8 mouse cellular contexts compared by ENCODE assay signal in the genomic region with DNA sequence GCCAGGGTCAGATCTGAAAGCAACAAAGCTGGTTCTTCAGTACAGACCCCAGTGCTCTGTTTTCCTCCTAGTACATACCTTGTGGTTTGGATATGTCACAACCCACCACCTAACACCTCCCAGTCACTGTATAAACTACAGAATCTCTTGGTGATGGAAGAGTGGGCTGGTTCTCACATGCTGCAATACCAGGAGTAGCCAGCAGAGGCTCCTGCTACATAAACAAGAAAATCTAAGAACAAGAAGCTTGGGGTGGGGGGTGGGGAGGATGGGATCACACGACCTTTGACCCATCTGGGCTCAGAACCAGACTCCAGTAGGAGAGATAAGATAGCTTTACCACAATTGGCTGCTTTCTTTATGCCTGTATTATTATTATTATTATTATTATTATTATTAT. TPM values are rescaled to one million over a fixed set of nuclear protein-coding genes. Genes with fewer than 3 reads are reported as not detected.
DNase-seq lines count a peak whose midpoint lies in the region; ATAC-seq and TF ChIP-seq lines count a peak whose summit lies in the region.
"Had no signal": no experiment of that assay in that cellular context is flagged by ENCODE, and none has a peak within 500 bp of the region (broad histone marks: within the 10 kb centered on the region; RNA-seq: fewer than 3 reads in every experiment).

No protein-coding gene starts in this region.

- H3K9me3 ChIP-seq in G1E (replicated peaks), result no peaks in the 10 kb centered on the region
- H3K9me3 ChIP-seq: limb, embryonic 13.5 days had no signal

- intact Hi-C loops in left cerebral cortex, postnatal 14 days (cut with DNase I), result no loop called here
- intact Hi-C loops in heart, postnatal 25 days (cut with DNase I), result no loop called here

- no peaks in the 10 kb centered on the region for H3K36me3 ChIP-seq in G1E (replicated peaks)
- H3K36me3 ChIP-seq: limb, embryonic 13.5 days had no signal

- peak; percentile 72 for TF ChIP-seq CTCF in G1E (IDR thresholded peaks at IDR 0.05; ENCODE audit: low read depth, low read length)
- TF ChIP-seq CTCF in brain, embryonic 14.5 days (IDR thresholded peaks at IDR 0.05; ENCODE audit: borderline replicate concordance, extremely low read depth, insufficient read depth, insufficient read length), result peak; percentile 44; the same call in 1 of the 2 replicates

- H3K27me3 ChIP-seq in G1E (ENCODE audit: insufficient read depth, low read length), result no peaks in the 10 kb centered on the region
- H3K27me3 ChIP-seq: limb, embryonic 13.5 days had no signal

- no peak overlapping the region for H3K4me3 ChIP-seq in G1E (ENCODE audit: low read depth, low read length)
- H3K4me3 ChIP-seq: limb, embryonic 13.5 days had no signal

- no peak for ATAC-seq in G1E (ENCODE audit: extremely low read depth, insufficient number of reproducible peaks, low FRiP score, poor library complexity, severe bottlenecking)
- ATAC-seq in megakaryocyte progenitor cell, adult 5-6 weeks (replicated peaks; ENCODE audit: poor library complexity), result peak; percentile 48; the same call in 1 of the 2 replicates

- DNase-seq in left cerebral cortex, postnatal 14 days (ENCODE audit: low spot score in 2 of 2), result peak; percentile 21 to 43
- DNase-seq in left cerebral cortex, adult 11 months (ENCODE audit: low spot score), result no peak
- peak; percentile 16 for DNase-seq in G1E (ENCODE audit: low spot score)
- peak; percentile 17 for DNase-seq in brain, embryonic 14.5 days (ENCODE audit: low read depth)
- DNase-seq in heart, postnatal 25 days (ENCODE audit: low spot score), result no peak
- no peak for DNase-seq in layer of hippocampus, postnatal 36 days

- TF ChIP-seq POLR2A in brain, embryonic 14.5 days (IDR thresholded peaks at IDR 0.05; ENCODE audit: borderline replicate concordance, extremely low read depth, insufficient read depth, insufficient read length, poor library complexity, severe bottlenecking), result no peak

- H3K4me1 ChIP-seq in G1E (ENCODE audit: insufficient read depth, low read depth, low read length), result peaks cover 2% of the 10 kb centered on the region; the same call in 1 of the 2 replicates
- H3K4me1 ChIP-seq: limb, embryonic 13.5 days had no signal

RNA-seq across cellular contexts. Expression of a gene that starts 8.0 kb away (rescaled TPM):
- total RNA-seq in left cerebral cortex, postnatal 14 days (2021), result not detected
- total RNA-seq in G1E (2014; fragmentation: Nextera tagmentation), result not detected in 2 replicates
- total RNA-seq in G1E (2017), result not detected in 2 replicates
- polyA plus RNA-seq in G1E (2012), result not detected in 2 replicates
- polyA plus RNA-seq in brain, embryonic 14.5 days (2012; rRNA removed), result not detected in 2 replicates
- not detected in 2 replicates for total RNA-seq in megakaryocyte progenitor cell, adult 5-6 weeks (2015)
- total RNA-seq in megakaryocyte progenitor cell, adult 5-6 weeks (2017), result not detected in 2 replicates
- not detected for total RNA-seq in heart, postnatal 25 days (2021)
- not detected for total RNA-seq in layer of hippocampus, postnatal 36 days (2021)
- polyA plus RNA-seq: limb, embryonic 13.5 days had no signal

RNA-seq across cellular contexts. Expression of a gene that starts 28.5 kb away (rescaled TPM):
- total RNA-seq in left cerebral cortex, postnatal 14 days (2021), result not detected
- not detected in 2 replicates for total RNA-seq in G1E (2014; fragmentation: Nextera tagmentation)
- not detected in 2 replicates for total RNA-seq in G1E (2017)
- polyA plus RNA-seq in G1E (2012), result not detected in 2 replicates
- 0.18 and 0.37 TPM in 2 replicates for polyA plus RNA-seq in brain, embryonic 14.5 days (2012; rRNA removed)
- not detected in 2 replicates for total RNA-seq in megakaryocyte progenitor cell, adult 5-6 weeks (2015)
- total RNA-seq in megakaryocyte progenitor cell, adult 5-6 weeks (2017), result not detected in 2 replicates
- total RNA-seq in heart, postnatal 25 days (2021), result not detected
- total RNA-seq in layer of hippocampus, postnatal 36 days (2021), result not detected
- polyA plus RNA-seq: limb, embryonic 13.5 days had no signal

Comparison
In these comparisons a context has a peak if more than half of its experiments do, and no peak if none do; other contexts are left out.
1. DNase-seq: peak in left cerebral cortex, postnatal 14 days (2 of 2), G1E (single experiment) and brain, embryonic 14.5 days (single experiment); none in left cerebral cortex, adult 11 months (single experiment), heart, postnatal 25 days (single experiment) and layer of hippocampus, postnatal 36 days (0 of 2).